Mouse (Mus musculus) spleen, postnatal 36 days (tissue): ENCODE data around the gene Carmil3.

Experiments used
- DNase-seq, 2 experiments: peaks; one replicate each; pipeline ENCODE4 v3.0.0; 2022; ENCODE audit warnings: low spot score in 2 of 2, mixed read lengths in 1 of 2

Gene Carmil3

DNA sequence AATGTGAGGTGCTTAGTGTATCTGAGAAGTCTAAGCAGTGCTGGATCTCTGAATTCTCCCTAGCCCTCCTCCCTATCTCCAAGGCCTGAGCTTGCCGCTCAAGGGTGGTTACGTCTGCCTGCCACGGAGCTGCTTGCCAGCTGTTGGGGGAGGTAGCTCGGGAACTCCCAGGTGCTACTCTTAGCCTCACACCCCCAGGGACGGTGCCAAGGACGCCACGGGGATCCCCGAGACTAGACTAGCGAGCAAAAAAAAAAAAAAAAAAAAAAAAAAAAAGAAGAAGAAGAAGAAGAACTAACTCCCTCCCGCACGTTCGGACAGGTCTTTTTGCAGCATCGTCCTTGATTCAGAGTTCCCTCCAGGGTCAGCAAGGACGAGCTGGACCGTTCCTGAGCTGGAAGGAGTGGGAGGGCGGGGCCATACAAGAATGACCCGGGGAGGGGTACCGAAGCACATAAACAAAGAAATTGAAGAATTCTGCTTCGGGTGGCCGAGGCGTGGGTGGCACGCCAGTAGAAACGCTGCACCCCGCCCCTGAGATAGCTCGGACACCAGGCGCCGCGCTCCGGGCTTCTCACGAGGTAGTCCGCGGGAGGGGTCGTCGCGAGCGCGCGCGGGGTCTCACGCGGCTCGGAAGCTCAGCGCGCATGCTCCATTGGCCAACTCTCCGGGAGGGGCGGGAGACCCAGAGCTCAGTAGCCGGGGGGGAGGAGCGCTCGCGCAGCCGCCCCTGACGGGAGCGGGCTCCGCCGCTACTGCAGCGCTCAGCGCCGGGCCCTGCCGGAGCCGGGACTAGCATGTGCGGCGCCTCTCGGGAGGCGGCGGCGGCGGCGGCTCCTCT lies at the start of gene Carmil3:
TSS of gene Carmil3 (plus strand) at position 291 of the 841 bp plus-strand sequence.
- DNase-seq = peak; percentile 60 to 61

DNA sequence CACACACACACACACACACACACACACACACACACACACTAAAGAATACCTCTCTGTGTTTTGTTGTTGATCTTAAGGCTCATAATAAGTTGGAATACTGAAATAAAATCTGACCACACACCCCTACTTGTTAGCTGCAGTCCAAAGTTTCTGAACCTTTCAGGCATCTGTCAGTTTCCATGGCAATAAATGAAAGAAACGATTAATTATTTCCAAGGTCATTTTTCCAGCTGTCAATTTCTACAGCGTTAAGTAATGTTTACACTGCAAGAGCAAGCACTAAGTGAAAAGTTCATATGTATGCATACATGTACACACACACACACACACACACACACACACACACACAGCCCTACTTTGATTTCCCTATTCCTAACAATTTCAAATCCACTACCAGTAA lies 32.8 kb upstream of the Carmil3 start:
- no peak for DNase-seq

DNA sequence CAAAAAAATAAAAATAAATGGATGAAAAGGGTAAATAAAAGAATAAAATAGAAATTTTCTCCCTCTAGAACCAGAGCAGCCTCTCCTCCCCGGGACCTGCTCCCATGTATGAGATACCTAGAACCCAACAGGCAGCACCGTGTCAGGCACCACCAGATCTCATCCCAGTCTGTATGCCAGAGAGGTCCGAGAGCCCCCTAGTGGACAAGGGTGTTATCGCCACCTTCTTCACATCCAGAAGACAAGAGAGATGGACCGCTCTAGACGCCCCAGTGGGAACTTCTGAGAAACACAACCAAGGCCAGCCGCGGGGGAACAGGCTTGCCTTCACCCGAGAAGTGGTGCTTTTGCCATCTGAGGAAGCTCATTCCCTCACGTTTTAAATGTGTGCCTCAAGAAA lies 32.2 kb upstream of the Carmil3 start:
- peak; percentile 42 to 61 for DNase-seq

- DNase-seq = no peak
Observed at GRCm38 (mm10) chr14:55458761-55459160, 31.7 kb upstream of the Carmil3 start.

DNA sequence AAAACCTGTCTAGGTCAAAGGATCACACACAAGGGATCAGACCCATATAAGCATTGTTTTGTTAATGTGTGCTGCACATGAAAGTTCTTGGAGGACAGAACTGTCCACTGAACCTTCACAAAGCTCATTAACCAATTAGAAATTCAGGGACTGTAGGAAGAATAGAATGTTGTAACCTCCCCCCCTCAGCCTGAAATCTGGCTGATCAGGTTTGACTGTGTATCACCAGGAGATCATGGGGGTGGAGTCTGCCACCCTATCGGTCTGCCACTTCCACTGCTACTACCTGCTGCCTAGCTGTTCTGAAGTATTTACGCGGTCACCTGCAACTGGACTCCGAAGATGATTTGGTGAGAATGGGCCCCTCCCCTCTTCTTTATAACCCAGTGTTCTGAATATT lies 30.7 kb upstream of the Carmil3 start:
- DNase-seq = no peak

DNA sequence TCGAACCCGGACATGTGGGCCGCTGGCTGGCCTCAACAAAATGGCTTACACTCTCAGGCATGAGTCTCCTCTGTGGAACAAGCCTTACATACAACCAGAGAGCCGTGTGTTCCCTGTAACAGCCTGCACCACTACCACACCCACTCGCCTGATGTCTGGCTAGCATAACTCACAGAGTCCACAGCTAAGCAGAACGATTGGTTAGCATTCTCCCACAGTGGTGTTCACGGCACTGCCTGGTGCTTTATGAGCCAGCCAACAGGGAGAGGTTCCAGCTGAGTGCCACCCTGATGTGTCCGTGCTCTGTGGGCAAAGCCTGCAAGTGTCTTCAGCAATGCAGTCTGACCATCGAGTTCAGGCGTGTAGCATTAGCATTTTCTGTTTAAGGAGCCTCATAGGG lies 30.2 kb upstream of the Carmil3 start:
- no peak for DNase-seq

DNA sequence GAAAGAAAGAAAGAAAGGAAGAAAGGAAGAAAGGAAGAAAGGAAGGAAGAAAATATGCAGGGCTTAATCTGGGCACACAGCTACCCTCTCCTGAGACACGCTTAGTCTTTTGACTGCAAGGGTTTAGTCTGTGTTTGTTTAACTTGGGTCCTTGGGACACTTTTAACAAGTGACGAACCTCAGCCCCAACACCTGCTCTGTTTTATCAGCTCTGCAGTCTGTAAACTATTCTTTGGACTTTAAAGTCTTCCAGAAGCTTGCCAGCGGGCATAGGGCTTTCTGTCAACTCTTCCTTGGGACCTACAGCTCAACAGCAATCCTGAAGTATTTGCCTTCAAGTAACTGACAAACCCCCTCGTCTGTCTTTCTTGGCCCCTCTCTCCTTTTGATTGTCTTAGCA lies 28.7 kb upstream of the Carmil3 start:
- no peak for DNase-seq

- DNase-seq = no peak
Observed at GRCm38 (mm10) chr14:55466481-55466880, 24.0 kb upstream of the Carmil3 start.

DNA sequence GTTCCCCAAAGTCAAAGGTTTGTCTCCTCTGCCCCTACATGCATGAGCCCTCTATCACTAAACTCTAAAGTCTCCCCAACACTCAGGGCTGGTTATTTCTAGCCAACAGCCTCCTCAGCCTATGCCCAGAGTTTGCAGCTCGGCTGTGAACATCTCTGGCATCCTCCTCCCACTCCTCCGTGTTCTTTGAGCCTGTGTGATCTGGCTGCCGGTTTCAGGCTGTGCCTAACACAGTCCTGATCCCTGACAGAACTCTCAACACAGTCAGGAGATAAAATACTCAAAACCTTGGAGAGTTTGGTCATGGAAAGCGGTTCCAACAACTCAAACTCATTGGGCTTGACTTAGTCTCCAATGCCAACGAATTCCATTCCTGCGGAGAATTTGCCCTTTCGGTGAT lies 23.3 kb upstream of the Carmil3 start:
- DNase-seq = no peak

DNA sequence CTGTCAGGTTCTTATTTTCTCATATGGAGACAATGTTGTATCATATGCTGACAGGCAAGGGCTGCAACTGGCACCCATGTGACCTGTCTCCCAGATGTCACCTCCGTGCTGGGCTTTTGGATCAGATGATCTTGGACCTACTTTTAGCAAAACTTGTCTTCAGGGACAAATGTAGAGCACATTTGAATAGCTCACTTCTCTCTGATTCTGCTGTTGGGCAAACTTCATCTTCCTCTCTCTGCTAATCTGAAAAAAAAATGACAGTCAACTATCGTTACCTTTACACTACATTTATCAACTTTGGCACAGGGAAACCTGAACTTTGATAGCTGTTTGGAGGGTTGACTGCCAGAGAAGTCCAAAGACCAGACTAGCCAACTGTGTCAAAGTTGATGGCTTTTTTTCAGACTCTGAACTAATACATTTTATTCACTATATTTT lies 22.1 kb upstream of the Carmil3 start:
- DNase-seq = no peak

DNA sequence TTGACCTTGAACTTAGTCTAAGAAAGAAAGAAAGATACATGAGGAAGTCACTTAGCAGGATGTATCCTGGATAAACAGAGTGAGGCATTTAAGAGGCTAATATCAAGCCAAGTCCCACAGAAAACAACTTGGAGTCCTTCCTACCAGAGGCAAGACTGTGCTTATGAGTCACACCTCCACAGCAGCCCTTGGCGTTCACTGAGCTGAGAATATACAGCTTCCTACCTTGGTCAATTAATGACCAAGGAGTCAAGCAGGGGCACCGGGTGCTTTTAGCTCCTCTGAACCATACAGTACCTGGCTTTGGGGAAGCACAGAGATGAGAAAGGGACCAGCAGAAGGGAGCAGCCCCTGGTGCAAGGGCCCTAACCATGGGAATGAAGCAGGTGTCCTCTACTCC lies 21.4 kb upstream of the Carmil3 start:
- no peak for DNase-seq

- no peak for DNase-seq
Observed at GRCm38 (mm10) chr14:55469821-55470220, 20.6 kb upstream of the Carmil3 start.

- no peak for DNase-seq
Observed at GRCm38 (mm10) chr14:55470806-55471205, 19.6 kb upstream of the Carmil3 start.

DNA sequence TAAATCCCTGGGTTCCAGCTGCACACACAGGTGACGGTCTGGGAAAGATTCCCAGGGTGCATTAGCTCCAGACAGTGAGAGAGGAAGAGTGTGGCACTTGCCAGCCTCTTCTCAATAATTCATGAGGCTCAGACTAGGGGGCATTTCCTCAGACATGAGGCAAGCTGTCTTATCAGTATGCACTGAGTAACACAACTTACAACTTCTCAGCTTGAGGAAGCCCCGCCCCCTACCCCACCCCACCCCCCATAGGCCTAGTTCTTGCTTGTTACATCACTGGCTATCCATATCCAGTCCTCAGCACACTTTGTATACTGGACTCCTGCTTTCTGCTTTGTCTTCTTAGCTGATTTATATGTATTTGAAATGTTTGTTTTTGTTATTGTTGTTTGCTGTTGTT lies 14.8 kb upstream of the Carmil3 start:
- DNase-seq = no peak

DNA sequence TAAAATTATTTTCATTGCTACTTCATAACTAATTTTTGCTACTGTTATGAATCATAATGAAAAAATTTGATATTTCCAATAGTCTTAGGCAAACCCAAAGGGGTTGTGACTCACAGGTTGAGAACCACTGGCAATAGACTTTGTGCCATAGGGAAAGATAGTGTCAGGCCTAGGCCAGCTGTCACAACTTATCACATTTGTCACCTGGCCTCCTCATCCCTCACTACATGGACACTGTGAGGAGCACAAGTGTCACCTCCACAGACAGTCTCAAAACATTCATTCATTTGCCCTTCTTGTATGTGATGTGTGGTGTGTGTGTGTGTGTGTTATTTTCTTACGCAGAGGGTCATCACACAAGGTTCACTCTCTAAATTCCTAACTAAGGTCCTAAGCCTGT lies 13.0 kb upstream of the Carmil3 start:
- no peak for DNase-seq

DNA sequence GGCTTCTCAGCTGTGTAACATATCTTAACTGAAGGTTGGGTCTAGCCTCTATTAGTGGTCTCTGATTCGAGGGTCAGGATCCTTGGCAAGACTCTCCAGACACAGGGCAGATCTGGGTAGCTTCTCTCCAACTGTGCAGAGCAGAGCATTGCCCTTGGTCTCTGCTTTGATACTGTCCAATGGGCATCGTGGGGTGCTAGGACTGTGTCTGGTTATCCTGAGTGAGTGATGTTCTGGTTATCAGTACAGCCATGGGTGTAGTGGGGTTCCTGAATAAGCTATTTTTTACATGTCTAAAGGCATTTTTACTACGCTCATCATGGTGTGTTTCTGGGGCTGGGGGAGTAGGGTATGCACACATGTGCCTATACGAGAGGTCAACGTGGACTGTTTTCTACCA lies 12.6 kb upstream of the Carmil3 start:
- DNase-seq = no peak

- DNase-seq = peak; percentile 86
Observed at GRCm38 (mm10) chr14:55478651-55479599, 11.5 kb upstream of the Carmil3 start, which contains the start of gene Dhrs4. Gene Dhrs4, plus strand, starts transcription at chr14:55478758.

DNA sequence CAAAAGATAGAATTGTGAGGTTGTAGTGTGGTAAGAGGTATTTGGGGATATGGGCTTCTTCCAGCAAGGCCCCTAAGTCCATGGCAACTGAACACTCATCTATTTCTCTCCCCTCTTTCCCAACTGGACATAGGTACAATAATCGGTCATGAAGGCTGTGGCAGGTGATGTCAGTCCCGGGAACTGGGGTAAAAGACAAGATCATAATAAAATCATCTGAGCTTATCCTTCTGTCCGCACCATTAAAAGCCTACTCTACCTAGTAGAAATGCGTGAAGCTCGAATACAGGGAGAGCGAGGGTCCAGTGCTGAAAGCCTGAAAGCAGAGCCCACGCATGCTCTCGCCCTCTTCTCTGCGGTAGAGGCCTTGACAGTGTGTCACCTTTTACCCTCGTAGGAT lies 10.8 kb upstream of the Carmil3 start:
- DNase-seq = no peak

GRCm38 (mm10) chr14:55484430-55485085 lies 5.9 kb upstream of the Carmil3 start:
- no peak for DNase-seq

DNA sequence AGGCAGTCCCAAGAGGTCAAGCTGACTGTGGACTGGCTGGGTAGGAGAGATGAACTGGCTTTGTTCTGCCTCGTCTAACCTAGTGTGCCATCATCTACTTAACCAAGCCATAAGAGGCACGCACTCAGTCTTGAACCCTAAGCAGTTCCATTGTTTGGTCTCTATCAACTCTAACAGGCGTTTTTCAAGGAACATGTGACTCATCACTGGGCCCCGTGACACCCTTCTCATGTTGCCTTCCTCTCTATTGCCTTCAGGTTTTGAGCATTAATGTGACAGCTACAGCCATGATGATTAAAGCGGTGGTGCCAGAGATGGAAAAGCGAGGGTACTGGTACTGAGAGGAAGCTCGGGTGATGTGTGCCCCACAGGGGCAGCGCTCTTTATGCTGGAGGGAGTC lies 3.6 kb upstream of the Carmil3 start:
- no peak for DNase-seq

GRCm38 (mm10) chr14:55491291-55491833 lies 911 bp downstream of the Carmil3 start:
- peak; percentile 48 to 58 for DNase-seq

DNA sequence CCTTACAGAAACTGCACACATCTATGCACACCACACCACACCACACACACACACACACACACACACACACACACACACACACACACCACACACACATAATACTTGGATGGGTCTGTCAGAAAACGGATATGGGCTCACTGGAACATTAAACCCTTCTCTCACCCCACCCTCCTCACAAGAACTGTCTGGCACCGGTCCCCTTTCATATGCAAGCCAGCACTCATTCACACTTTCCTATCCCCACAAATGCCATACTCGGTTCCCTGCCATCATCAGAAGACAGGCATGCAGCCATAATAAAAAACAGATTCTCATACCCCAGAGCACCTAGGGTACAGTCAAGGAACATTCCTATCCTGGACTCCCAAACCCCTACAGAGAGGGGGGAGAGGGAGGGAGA lies 1.7 kb downstream of the Carmil3 start:
- no peak for DNase-seq
